Mouse (Mus musculus) adrenal gland, adult (tissue): ENCODE data around the gene Kcnj10.

ENCODE experiments used
- DNase-seq, 2 experiments: peaks; one replicate each; pipeline ENCODE4 v3.0.0; 2022 to 2023; ENCODE audit warnings: low spot score in 1 of 2; ENCODE audit not compliant: inconsistent age in 2 of 2

Kcnj10 gene

DNA sequence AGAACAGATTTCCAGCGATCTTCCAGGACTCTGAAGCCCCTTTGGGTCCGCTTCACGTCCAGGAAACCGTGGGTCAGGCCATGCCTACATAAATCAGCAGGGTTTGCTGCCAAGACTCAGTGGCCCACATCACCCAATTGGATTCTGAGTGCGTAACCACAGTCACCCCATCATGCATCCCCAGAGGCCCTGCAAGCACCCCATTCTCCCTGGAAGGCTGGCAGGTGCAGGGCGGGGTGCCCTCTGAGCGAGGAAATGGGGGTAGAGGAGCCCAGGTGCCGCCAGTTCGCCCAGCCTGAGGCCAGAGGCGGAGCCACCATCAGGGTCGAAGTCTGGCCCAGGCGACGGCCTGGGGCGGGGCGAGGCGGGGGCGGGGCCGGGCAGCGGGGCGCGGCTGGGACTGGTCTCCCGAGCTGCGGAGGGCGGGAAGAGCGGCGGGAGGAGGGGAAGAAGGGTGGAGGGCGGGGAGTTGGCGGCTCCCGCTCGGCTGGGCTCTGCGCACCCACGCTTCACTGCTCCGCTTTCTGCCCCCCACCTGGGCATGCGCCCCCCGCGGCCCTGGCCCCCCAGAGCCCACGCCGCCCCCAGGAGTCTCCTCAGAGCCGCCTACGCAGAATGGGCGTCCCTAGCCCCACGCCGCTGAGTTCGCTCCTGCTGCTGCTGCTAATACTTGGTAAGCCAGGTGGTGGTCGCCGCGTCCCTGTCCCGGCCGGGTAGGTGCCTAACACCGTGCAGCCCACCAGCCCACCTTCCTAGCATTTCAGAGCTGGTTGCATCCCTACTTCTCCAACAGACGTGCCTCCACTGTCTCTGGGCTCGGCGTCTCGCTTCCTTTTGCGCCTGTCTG, 28.9 kb upstream of the Kcnj10 start:
- peak; percentile 93 to 98 for DNase-seq

DNA sequence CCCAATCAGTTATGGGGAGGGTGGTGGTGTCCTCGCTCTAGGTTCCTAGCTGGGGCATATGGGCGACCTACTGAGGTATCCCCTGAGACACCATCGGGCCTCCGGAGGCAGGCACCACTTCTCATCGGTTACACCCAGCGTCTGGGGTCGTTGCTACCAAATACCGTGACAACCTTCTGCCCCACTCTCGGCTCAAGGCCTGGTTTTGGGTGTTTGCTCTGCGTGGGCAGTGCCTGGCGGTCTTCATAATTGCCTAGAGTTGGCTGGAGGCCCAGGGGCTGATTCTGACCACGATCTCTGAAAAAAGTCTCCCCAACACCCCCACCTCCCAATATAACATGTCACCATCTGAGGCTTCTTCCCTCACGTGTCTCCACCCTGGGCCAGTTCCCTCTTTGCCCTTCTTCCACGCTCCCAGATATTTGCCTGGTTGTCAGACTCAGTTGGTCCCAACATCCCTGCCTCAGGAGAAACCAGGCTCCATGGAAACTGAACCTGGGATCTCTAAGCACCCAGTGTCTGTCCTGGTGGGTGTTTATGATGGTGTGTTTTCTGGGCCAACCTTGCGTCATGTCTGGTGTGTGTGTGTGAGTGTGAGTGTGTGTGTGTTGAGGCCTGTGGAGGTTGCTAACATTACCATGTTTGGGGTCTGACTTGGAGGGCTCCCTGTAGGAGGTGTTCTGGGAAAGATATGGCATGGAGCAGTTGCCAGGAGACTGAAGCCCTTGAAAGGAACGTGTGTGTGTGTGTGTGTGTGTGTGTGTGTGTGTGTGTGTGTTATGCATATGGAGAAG, 28.0 kb upstream of the Kcnj10 start:
- DNase-seq = no peak

DNA sequence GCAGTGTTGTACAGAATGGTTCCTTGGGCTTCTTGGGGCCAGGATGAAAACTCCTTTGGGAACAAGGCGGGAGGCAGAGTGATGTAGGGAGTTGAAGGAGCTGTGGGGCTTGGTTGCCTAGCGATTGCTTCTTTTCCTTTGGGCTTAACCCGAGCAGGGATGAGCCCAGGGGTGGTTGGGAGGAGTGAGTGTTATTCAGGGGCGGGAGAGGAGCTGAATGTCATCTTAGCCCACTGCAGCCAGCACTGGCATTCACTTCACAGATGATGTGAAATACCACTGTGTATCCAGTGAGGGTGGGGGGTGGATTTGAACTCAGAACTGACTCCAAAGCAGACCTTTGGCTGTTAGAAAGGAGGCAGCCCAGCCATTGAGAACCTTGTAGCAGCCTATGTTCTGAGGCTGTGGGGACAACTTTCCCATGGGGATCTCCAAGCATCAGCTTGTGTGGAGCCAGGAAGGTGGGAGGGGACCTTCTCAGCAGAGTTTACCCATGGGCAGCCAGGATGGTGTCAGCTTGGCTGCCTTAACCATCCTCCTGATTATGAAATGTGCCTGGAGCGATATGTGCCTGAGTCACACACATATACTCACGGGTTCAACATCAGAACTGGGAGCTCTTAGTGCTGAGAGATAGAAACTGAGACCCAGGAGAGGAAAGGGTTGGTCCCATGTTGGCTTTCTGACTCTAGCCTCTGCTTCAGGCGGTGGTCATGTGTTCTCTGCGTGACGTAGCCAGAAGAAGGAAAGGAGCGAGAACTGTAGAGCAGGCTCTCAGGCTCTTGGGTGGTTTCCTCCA, 27.2 kb upstream of the Kcnj10 start:
- DNase-seq = peak in 1 of 2 experiments; percentile 65

- peak in 1 of 2 experiments; percentile 32 for DNase-seq
These were observed 26.1 kb upstream of the Kcnj10 start for GRCm38 (mm10) chr1:172314911-172315310.

DNA sequence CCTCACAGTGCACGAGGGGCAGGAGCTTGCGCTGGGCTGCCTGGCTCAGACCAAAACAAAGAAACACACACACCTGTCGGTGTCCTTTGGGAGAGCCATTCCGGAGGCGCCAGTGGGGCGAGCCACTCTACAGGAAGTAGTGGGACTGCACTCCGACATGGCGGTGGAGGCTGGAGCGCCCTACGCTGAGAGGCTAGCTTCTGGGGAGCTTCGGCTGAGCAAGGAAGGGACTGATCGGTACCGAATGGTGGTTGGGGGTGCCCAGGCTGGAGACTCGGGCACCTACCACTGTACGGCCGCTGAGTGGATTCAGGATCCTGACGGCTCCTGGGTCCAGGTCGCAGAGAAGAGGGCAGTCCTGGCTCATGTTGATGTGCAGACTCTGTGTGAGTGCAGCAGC, 23.6 kb upstream of the Kcnj10 start:
- DNase-seq = no peak

DNA sequence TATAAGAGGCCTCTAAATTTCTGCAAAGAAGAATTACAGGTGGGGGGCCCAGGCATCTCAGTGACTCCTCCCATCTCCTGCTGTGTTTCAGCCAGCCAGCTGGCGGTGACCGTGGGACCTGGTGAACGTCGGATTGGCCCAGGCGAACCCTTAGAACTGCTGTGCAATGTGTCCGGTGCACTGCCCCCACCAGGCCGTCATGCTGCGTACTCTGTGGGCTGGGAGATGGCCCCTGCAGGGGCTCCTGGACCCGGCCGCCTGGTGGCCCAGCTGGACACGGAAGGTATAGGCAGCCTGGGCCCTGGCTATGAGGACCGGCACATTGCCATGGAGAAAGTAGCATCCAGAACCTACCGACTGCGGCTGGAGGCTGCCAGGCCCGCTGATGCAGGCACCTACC, 23.1 kb upstream of the Kcnj10 start:
- DNase-seq = no peak

GRCm38 (mm10) chr1:172318424-172319035, 22.5 kb upstream of the Kcnj10 start:
- no peak for DNase-seq

DNA sequence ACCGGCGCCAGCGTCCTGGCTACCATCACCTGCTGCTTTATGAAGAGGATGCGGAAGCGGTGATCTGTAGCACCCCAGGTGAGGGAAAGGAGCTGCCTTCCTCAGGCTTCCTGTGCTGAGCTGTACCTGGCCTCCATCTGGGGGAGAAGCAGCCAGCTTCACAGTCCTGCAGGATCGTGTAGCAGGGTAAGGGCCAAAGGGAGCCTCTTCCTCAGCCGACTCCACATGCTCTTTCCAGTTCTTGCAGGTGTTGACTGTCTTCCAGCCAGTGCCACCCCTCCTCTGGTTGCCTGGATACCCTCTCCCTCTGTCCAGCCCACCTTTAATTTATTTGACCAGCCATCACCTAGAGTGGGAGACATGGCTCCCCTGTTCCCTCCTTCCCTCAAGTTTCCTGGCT, 21.7 kb upstream of the Kcnj10 start:
- no peak for DNase-seq

GRCm38 (mm10) chr1:172319921-172320411, 21.0 kb upstream of the Kcnj10 start:
- DNase-seq = no peak

- DNase-seq = peak in 1 of 2 experiments; percentile 23
These were observed 18.3 kb upstream of the Kcnj10 start for GRCm38 (mm10) chr1:172322725-172323124.

- DNase-seq = no peak
These were observed 17.7 kb upstream of the Kcnj10 start for GRCm38 (mm10) chr1:172323298-172323697.

GRCm38 (mm10) chr1:172323801-172324359, 17.1 kb upstream of the Kcnj10 start:
- peak in 1 of 2 experiments; percentile 27 for DNase-seq

- DNase-seq = peak; percentile 77 to 92
These were observed 16.3 kb upstream of the Kcnj10 start for GRCm38 (mm10) chr1:172324725-172325124.

- DNase-seq = peak; percentile 75 to 89
These were observed 15.1 kb upstream of the Kcnj10 start for GRCm38 (mm10) chr1:172325680-172326535.

DNA sequence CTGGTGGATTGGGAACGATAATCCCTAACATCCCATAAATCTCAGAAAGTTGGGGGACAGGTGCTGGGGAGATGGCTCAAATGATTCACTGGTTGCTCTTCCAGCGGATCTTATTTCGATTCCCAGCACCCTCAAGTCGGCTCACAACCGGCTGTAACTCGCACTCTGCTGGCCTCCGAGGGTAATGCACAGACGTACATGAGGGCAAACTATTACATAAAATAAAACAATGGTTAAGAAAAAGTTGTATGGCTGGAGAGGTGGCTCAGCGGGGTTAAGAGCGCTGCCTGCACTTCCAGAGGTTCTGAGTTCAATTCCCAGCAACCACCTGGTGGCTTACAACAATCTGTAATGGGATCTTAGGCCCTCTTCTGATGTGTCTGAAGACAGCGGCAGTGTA, 14.3 kb upstream of the Kcnj10 start:
- DNase-seq = no peak

- no peak for DNase-seq
These were observed 13.6 kb upstream of the Kcnj10 start for GRCm38 (mm10) chr1:172327206-172328001.

- no peak for DNase-seq
These were observed 13.0 kb upstream of the Kcnj10 start for GRCm38 (mm10) chr1:172328041-172328440.

DNA sequence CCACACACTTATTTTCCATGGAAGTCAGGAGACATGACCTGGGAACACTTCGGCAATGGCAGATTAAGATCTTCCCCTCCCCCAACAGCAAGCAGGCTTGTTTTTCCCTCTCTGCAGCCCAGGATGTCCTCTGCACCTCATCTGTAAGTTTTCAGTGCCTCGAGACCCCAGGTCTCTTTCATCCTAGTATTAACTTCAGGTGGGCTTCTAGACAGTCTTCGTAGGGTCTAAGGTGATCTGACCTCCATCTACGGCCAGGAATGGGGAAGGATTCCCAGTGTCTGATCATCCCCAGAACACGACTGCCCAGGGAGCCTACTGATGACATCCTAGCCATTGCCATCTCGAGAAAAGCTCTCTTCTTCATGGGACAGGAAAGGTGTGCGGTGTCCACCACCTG, 12.5 kb upstream of the Kcnj10 start:
- DNase-seq = no peak

DNA sequence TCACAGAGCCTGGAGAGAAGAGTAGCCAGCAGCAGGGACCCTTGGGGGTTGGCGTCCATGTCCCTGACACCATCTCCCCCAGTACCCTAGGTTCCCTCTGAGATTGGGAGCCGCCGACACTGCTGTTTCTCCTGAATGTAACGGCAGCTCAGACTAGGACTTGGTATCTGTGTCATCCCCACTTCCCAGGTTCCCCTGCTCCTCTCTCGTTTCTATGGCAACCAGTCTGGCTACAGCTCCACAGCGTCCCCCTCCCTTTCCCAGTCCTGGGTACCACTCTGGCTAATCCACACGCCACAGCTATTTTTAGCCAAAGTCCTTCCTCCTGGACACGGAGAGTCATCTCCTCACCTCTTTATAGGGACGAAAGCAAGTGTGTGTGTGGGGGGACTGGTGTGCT, 11.9 kb upstream of the Kcnj10 start, which contains the start of gene Kcnj9:
Gene Kcnj9 (minus strand): TSS at position 188 of the 400 bp plus-strand sequence.
- DNase-seq = no peak
